8 mouse cellular contexts compared by ENCODE assay signal in the genomic region with DNA sequence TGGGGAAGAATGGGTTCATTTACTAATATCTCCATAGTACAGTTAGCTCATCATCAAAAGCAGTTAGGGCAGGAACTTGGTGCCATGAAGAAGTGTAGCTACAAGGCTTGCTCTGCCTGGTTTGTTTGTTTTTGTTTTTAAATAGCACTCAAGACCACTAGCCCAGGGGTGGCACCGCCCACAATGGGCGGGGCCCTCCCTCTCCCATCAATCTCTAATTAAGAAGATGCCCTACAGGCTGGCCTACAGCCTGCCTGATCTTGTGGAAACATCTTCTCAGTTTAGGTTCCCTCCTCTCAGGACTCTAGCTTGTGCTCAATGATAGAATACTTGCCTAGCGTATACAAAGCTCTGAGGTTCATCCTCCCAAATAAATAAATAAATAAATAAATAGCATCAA. TPM values are rescaled to one million over a fixed set of nuclear protein-coding genes. Genes with fewer than 3 reads are reported as not detected.
DNase-seq lines count a peak whose midpoint lies in the region; ATAC-seq lines count a peak whose summit lies in the region.

No protein-coding gene starts in this region.

- 0 out of 2 replicates have a peak, but pooled peaks cover 2% of the 10 kb centered on the region for H3K36me3 ChIP-seq in hindbrain, embryonic 12.5 days

- no peaks in the 10 kb centered on the region for H3K9me3 ChIP-seq in hindbrain, embryonic 12.5 days (replicated peaks)

- peak overlapping the region; percentile 81 for H3K27ac ChIP-seq in hindbrain, embryonic 12.5 days

- H3K4me1 ChIP-seq in hindbrain, embryonic 12.5 days: peaks cover 7% of the 10 kb centered on the region

- DNase-seq in lung, postnatal 10 days: peak; percentile 27
- no peak for DNase-seq in lung, postnatal 25 days (ENCODE audit: low spot score)
- DNase-seq in c-Kit-positive CD71-positive TER-119-positive erythroid progenitor cells, embryonic 14.5 days (ENCODE audit: low spot score): peak; percentile 66
- peak; percentile 62 for DNase-seq in mesoderm, embryonic 11.5 days (ENCODE audit: low read depth, low spot score)
- no peak for DNase-seq in adrenal gland, postnatal 10 days
- DNase-seq in urinary bladder, postnatal 14 days (ENCODE audit: low spot score): no peak
- DNase-seq in left cerebral cortex, adult 8-10 months (ENCODE audit: low spot score in 2 of 2): no peak

- 0 out of 2 replicates have a peak, but pooled peaks cover 3% of the 10 kb centered on the region for H3K27me3 ChIP-seq in hindbrain, embryonic 12.5 days

- peak; percentile 67 for ATAC-seq in hindbrain, embryonic 12.5 days (ENCODE audit: low FRiP score)

- peak overlapping the region; percentile 67 for H3K4me2 ChIP-seq in hindbrain, embryonic 12.5 days (replicated peaks)

- peak overlapping the region; percentile 70 for H3K4me3 ChIP-seq in hindbrain, embryonic 12.5 days

- WGBS in hindbrain, embryonic 12.5 days: under 1% methylated on average over 3 of the region's 3 CpGs

- peak overlapping the region; percentile 71; the same call in 1 of the 2 replicates for H3K9ac ChIP-seq in hindbrain, embryonic 12.5 days

RNA-seq across cellular contexts. Expression of a gene that starts 0.7 kb away (rescaled TPM):
- polyA plus RNA-seq in hindbrain, embryonic 12.5 days (2016; fragmentation: Nextera tagmentation; extraction: Ambion mirVana): 37.0 and 39.8 TPM in 2 replicates
- total RNA-seq in adrenal gland, postnatal 10 days (2021): 10 to 100 TPM; 13.2 to 14.9 TPM
- under 1 TPM in 3 of 4 experiments, not detected in 1; 0.30 to 0.63 (median 0.51) TPM for total RNA-seq in left cerebral cortex, adult 8-10 months (2022)

RNA-seq across cellular contexts. Expression of a gene that starts 7.7 kb away (rescaled TPM):
- 39.4 and 39.9 TPM in 2 replicates for polyA plus RNA-seq in hindbrain, embryonic 12.5 days (2016; fragmentation: Nextera tagmentation; extraction: Ambion mirVana)
- 10 to 100 TPM; 30.7 to 34.3 TPM for total RNA-seq in adrenal gland, postnatal 10 days (2021)
- total RNA-seq in left cerebral cortex, adult 8-10 months (2022): 10 to 100 TPM; 19.3 to 24.8 (median 20.4) TPM

RNA-seq across cellular contexts. Expression of a gene that starts 18.6 kb away (rescaled TPM):
- polyA plus RNA-seq in hindbrain, embryonic 12.5 days (2016; fragmentation: Nextera tagmentation; extraction: Ambion mirVana): 9.8 and 10.0 TPM in 2 replicates
- total RNA-seq in adrenal gland, postnatal 10 days (2021): 1 to 10 TPM; 3.2 to 4.4 TPM
- total RNA-seq in left cerebral cortex, adult 8-10 months (2022): 1 to 10 TPM; 1.6 to 3.5 (median 2.1) TPM

RNA-seq across cellular contexts. Expression of a gene that starts 42.2 kb away (rescaled TPM):
- polyA plus RNA-seq in hindbrain, embryonic 12.5 days (2016; fragmentation: Nextera tagmentation; extraction: Ambion mirVana): 9.2 and 12.1 TPM in 2 replicates
- total RNA-seq in adrenal gland, postnatal 10 days (2021): 1 to 10 TPM; 7.4 to 9.2 TPM
- 1 to 10 TPM; 3.0 to 4.2 (median 3.4) TPM for total RNA-seq in left cerebral cortex, adult 8-10 months (2022)

Comparison
In these comparisons a context has a peak if more than half of its experiments do, and no peak if none do; other contexts are left out.
1. DNase-seq: peak in lung, postnatal 10 days (single experiment), c-Kit-positive CD71-positive TER-119-positive erythroid progenitor cells, embryonic 14.5 days (single experiment) and mesoderm, embryonic 11.5 days (single experiment); none in lung, postnatal 25 days (single experiment), adrenal gland, postnatal 10 days (single experiment), urinary bladder, postnatal 14 days (single experiment) and left cerebral cortex, adult 8-10 months (0 of 2).
2. RNA of a gene that starts 0.7 kb away (total RNA-seq): 13.2 to 14.9 TPM in adrenal gland, postnatal 10 days; 0.30 to 0.63 TPM in left cerebral cortex, adult 8-10 months; every median in the first group is over 4 times any median in the second.